Mouse (Mus musculus): ENCODE results near the gene Suz12. TPM values are rescaled to one million over a fixed set of nuclear protein-coding genes. Genes with fewer than 3 reads are reported as not detected.
"Not testable (repeated sequence)": the region's sequence is repeated elsewhere in the genome, so short reads cannot be mapped to it uniquely, and the experiment has no call there.

Suz12 gene
- 10 to 100 TPM; 28.7 to 33.2 TPM for total RNA-seq (2021)
- long read RNA-seq, experiment 1, full-length matches to known transcripts, result 16 of 17 reads
- long read RNA-seq, experiment 1, partial matches to known transcripts, result 0 of 17 reads
- long read RNA-seq, experiment 1, other reads (novel, unspliced or antisense), result 1 of 17 reads
- long read RNA-seq, experiment 2, full-length matches to known transcripts, result 11 of 13 reads
- long read RNA-seq, experiment 2, partial matches to known transcripts, result 1 of 13 reads
- long read RNA-seq, experiment 2, other reads (novel, unspliced or antisense), result 1 of 13 reads

DNA sequence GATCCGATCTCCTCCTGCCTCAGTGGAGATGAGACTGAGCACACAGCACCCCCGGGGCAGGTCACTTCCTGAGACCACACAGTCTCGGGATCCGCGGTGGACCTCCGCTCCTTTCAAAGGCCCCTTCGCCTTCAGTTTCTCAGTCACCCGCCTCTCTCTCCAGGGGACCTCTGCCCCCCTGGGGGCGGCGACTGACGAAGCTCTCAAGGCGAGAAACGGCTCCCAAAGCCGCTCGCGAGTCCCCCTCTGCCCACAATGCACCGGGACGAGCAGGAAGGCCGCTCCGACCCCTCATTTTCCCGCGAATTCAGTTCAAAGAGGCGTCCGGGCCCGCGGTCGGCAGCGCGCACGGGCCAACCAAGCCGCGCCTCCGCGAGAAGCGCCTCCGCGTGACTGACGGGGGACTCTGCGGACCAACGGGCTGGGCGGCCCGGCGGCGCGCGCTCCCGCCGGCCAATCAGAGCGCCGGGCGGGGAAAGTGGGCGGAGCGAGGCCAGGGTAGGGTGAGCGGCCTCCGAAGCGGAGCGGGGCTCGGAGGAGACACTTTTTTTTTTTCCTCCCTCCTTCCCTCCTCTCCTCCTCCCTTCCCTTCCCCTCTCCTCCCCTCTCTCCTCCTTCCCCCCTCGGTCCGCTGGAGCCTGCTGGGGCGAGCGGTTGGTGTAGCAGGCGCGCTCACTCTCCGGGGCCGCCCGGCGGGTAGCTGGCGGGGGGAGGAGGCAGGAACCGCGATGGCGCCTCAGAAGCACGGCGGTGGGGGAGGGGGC lies at the start of gene Suz12:
TSS of gene Suz12 (plus strand) at position 515 of the 764 bp plus-strand sequence.
- peak; percentile 95 for DNase-seq (ENCODE audit: low spot score in 2 of 2)
- intact Hi-C loops (cut with DNase I), result no loop called here

DNA sequence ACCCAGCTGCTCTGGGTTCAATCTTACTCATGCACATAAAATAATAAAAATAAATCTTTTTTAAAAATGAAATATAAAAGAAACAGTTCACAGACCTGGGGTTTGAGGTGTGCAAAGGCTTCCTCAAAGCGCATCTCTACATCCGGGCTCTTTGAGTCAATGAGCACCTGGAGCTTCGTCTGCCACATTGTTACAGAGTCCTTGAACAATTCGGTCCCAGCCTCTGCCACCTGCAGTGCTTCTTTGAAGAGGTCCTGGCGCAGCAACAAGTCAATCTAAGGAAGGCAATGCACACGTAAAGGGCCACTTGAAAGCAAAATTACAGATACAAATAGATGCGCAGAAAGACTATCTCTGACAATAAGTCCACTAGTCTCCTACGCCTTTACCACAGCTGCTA lies 49.8 kb upstream of the Suz12 start:
- intact Hi-C loops (cut with DNase I), result no loop called here
- DNase-seq (ENCODE audit: low spot score in 2 of 2), result no peak

DNA sequence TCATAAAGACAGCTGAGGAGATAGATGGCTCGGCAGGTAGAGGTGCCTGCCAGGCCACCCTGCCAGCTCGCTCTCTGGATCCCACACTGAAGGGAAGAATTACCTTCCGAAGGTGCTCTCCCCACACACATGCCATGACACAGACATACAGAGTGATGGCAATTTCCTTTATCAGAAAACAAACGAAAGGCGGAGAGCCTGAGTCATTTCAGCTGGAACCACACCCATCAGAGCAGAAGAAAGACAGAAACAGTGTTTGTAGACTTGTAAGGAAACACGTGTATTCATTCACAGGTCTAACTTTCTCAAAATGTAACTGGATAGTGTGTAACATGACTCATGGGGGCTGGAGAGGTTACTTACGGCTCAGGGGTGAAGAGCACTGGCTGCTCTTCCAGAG lies 49.3 kb upstream of the Suz12 start:
- intact Hi-C loops (cut with DNase I), result no loop called here
- DNase-seq (ENCODE audit: low spot score in 2 of 2), result no peak

DNA sequence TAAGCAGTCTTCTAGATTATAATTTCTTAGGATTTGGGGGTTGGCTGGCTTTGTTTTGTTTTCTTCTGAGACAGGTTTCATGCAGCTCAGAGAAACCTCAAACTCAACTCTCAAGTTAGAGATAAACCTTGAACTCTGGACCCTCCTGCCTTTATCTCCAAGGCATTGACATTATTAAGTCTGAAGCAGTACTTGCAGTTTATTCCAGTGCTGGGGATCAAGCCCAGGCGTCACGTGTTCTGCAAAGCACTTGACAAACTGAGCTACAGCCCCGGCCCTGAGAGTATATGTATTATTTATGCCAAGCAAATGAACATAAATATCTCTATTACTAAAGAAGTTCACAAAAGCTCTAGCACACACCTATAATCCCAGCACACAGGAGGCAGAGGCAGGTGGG lies 45.6 kb upstream of the Suz12 start:
- intact Hi-C loops (cut with DNase I), result no loop called here
- DNase-seq (ENCODE audit: low spot score in 2 of 2), result no peak

DNA sequence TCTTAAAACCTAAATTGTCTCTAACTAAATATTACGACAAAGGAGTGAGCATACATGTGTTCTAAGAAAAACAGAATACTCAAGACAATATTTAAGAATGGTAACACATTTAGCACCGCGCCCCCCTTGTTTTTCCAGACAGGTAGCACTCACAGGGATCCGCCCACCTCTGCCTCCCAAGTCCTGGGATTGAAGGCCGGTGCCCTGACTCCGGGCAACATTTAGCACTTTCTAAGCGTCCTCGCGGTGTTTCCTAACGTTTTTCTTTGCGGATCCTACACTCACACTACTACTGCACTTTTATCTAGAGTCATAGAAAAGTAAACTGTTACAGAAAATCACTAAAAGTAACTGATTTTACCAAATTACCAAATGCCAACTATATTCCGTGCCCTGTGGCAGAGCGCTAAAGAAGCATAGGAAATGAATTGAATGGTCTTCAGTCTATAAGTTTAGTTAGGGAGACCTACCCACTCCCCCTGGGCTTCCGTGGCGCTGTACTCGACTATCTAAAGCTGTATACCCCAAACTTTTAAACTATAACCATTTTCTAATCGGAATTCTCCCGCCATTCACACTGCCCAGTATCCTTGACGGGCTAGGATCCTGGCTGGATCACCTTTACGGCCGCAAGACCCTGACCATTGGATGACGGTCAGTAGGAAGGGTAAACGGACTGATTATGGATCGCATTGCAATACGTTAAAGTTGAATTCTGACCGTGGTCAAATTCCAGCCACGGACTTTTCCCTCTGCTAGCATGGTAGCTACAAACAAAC lies 31.4 kb upstream of the Suz12 start:
- DNase-seq (ENCODE audit: low spot score in 2 of 2), result no peak
- intact Hi-C loops (cut with DNase I), result no loop called here

DNA sequence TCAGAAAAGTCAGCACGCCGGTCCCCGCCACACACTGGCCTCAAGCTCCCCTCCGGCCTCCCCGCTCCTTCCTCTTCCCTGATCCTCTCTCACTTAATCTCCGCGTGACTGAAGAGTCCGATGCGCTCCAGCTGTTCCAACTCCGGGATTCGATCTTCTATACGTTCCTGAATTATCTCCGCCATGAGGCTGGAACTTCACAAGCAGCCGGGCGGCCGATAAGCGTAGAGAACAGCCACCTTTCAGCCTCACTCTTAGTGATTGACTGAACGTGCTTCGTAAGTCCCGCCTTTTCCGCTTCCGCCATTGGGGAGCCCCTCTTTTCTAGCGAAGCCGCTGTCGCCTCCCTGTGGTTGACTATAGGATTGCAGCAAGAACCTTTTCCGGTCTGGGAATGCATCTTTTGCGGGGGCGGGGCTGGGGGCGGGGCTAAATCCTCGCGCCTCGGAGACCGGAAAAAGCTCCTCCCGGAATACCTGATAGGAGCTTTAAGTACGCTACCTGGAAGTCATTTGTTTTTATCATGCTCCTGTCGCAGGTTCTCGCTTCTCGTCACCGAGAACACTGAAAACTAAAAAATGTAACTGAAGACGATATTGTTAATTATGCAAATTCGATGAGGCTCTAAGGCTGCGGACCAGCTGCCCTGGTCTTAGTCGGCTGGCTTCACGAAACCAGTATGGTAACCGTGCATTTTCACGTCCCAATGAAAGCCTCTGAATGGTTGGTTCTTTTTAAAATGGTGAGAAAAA lies 30.6 kb upstream of the Suz12 start, which contains the start of gene Utp6:
TSS of gene Utp6 (minus strand) at position 266 of the 752 bp plus-strand sequence.
- intact Hi-C loops (cut with DNase I), result no loop called here
- peak; percentile 98 to 99 for DNase-seq (ENCODE audit: low spot score in 2 of 2)

DNA sequence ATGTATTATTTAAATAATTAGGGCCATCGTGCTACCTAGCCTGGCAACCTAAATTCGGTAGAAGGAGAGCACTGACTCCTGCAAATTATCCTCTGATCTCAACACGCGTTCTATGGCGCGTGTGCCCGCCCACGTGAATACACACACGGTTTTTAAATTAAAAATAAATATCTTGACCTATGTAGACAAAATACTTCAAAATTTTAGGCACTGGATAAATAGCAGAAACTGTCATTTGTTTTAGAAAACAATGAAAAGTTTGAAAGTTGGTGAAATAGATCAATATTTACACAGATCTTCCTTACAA lies 30.1 kb upstream of the Suz12 start:
- no peak for DNase-seq (ENCODE audit: low spot score in 2 of 2)
- intact Hi-C loops (cut with DNase I), result no loop called here

DNA sequence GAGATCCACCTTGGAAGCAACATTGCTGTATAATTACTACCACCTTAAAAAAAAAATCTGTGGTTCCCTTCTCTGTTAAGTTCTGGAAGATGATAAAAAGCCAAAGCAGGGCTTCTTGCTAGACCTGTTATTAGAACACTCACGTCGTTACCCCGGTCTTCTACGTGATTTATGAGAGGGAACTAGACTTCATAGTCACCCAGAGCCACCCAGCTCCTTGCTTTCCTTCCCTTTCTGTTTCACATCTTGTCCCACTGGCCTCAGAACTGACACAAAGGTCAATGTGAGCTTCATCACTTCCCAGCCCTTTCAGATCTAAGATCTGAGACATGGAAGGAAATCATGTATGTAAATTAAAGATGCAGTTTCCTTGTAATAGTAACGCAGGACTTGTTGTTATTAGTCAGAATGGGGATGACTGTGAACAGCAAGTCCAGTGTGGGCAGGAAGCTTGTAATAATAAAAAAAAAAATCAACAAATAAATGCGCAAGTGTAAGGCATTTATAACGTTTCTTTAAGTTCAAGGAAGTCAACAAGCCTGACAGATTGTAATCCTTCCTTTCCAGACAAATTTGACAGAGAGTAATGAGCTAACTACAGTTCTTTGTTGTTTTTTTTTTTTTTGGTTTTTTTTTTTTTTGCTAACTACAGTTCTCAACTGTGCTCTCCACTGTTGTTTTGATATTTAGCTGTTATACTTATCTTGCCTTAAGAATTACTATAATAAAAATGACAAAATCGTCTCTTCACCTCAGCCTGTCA lies 29.5 kb upstream of the Suz12 start:
- intact Hi-C loops (cut with DNase I), result no loop called here
- no peak for DNase-seq (ENCODE audit: low spot score in 2 of 2)

DNA sequence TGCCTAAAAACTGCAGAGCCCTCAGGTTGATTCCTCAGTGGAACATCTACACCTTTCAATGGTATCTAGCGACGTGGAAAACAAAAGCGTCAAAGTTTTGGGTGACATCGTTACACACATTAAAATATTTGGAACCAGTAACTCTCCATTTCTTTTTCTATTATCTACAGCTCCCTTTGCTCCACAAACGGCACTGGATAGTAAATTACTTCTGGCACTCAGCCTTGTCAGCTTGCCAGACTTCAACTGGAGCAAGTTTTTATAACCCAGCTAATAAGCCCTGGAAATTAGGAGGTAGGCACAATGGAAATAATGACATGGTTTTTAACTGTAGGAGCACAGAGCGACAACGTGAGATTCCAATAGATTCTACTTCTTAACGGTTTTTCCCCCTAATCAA lies 27.0 kb upstream of the Suz12 start:
- peak in 1 of 2 experiments; percentile 37 for DNase-seq (ENCODE audit: low spot score in 2 of 2)
- intact Hi-C loops (cut with DNase I), result no loop called here

DNA sequence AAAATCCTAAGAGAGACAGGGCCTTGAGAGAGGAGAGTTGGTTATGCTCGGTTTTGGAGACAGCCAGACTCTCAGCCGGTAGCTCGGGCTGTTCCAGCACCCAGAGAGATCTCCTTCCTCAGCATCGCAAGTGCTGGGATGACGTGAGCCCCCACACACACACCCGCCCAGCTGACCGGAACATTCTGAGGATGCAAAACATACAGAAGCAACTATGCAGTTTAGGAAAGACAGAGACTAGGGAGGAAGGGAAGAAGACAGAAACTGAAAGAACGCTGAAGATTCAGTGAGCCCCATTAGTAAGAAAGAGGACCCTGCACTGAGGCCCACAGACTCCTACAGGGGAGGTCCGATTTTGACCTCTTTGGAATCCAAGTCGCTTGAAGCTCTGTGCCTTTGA lies 25.2 kb upstream of the Suz12 start:
- intact Hi-C loops (cut with DNase I), result no loop called here
- DNase-seq (ENCODE audit: low spot score in 2 of 2), result no peak

DNA sequence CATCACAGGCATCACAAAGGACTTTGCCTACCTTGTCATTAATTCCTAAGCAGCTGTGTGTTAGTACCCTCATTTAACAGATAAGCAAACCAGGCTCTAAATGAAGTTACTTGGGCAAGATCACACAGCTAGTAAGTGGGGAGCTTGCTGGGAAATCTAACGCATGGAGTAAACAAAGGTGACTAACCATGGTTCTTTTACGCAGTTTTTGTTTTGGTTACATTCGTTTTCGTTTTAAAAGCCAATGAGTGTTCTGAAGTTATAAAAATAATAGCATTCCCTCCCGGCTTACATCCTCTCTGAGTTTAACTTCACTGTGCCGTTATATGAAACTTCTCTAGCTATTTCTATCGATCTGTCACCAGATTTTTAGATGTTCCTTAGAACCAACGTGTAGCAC lies 19.8 kb upstream of the Suz12 start:
- intact Hi-C loops (cut with DNase I), result no loop called here
- no peak for DNase-seq (ENCODE audit: low spot score in 2 of 2)

DNA sequence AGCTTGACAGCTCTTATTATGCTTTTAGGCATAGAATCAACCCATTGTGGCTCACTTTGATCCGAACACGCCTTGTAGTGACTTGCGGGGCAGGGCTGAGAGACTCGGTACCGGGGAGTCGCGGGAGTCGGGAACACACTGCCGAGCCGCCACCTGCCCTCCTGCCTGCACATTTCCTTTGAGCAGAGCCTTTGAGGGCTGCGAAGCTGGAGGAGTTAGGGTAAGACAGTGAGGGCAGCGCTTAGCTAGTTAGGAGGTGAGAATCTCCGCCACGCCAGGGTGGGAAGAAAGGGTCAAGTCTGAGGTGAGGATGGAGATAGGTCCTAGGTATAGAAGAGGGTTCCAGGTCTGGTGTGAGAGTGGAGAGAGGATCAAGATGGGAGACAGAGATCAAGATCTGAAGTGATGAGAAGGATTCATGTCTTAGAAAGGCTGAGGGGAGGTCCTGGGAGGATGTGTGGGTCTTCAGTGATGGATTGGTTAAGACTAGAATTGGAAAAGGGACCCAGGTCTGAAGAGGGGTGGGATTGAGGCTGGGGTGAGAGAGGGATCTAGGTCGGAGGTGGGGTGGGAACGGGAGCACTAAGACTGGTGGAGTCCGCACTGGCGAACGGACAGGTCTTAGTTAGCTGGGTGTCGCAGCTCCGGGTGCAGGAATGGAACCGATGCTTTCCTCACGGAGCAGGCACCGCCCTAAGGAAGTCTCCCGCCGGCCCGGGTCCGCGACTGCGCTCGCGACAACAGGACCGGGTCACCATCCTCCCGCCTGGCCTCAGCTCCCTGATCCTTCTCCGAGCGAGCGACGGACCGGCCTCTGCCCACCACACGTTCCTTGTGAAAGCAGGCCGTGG lies 19.1 kb upstream of the Suz12 start:
- intact Hi-C loops (cut with DNase I), result no loop called here
- peak in 1 of 2 experiments; percentile 7 for DNase-seq (ENCODE audit: low spot score in 2 of 2)

DNA sequence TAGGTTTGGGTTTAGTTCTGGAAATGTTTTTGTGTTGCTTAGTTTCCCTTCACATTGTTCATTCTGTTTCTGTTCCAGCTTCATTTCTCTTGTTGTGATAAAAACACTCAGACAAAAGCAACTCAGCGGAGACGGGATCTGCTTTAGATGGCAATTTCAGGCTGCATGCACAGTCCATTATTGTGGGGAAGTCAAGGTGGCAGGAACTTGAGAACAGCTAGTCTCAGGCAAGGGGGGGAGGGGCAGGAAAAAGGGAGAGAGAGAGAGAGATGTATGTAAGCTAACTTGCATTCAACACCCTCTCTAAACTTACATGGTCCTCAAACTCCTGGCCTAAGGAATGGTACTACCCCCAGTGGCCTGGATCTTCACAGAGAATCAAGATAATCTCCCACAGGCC lies 17.5 kb upstream of the Suz12 start:
- intact Hi-C loops (cut with DNase I), result no loop called here
- DNase-seq (ENCODE audit: low spot score in 2 of 2), result no peak

DNA sequence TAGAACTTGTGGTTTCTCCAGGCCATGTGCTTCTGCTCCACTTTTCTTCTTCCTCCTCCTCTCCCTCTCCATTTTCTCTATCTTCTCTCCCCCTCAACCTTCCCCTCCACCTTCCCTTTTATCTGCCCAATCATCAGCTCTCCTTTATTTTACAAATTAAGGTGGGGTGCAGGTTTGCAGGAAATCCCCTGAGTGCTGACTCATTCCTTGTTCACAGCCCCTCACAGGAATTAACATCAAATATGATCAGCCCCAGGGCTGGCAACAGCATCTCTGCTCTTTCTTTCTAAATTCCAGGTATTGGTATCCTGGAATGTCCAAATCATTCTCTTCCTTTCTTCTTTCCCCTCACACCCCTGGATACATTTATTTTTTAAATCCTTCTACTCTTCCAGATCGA lies 16.7 kb upstream of the Suz12 start:
- DNase-seq (ENCODE audit: low spot score in 2 of 2), result no peak
- intact Hi-C loops (cut with DNase I), result no loop called here

DNA sequence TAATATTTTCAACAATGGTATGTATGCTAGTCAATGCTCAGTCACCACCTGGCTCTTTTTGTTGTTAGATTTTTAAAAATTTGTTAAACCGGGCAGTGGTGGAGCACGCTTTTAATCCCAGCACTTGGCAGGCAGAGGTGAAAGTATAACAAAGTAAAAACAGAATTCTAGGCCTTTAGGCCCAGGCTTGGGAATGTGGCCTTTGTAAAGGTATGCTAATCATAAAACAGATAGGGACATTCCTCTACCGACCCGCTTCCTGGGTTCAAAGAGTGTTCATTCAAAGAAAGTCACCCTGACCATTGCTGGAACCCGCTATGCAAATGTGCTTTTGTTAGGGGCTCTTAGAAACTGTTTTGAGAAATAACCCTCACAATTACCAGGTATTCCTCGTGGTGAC lies 16.3 kb upstream of the Suz12 start:
- intact Hi-C loops (cut with DNase I); DNase-seq (ENCODE audit: low spot score in 2 of 2): not testable (repeated sequence)

DNA sequence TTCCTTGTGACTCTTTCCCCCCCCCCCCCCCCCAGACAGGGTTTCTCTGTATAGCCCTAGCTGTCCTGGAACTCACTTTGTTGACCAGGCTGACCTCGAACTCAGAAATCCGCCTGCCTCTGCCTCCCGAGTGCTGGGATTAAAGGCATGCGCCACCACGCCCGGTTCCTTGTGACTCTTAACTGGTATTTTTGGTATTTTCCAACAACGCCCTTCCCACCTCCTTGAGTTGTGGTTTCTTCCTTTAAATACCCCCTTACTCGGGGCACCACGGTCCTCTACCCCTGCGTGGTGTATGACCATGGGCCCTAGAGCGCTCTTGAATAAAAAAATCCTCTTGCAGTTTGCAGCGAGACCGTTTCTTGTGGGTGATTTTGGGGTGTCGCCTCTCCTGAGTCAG lies 15.8 kb upstream of the Suz12 start:
- DNase-seq (ENCODE audit: low spot score in 2 of 2); intact Hi-C loops (cut with DNase I): not testable (repeated sequence)

DNA sequence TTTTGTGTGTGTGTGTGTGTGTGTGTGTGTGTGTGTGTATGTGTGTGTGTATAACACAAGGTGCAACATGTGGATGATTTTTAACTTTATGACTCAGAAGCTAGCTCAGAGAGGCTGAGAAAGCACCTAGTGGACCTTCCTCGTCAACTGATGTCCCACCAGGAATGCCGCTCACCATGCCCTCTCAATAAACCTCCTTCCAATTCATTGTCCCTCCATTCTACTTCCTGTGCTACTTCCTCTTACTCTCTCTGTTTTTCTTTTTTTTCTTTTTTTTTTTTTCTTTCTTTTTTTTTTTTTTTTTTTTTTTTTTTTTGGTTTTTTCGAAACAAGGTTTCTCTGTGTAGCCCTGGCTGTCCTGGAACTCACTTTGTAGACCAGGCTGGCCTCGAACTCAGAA lies 15.2 kb upstream of the Suz12 start:
- DNase-seq (ENCODE audit: low spot score in 2 of 2); intact Hi-C loops (cut with DNase I): not testable (repeated sequence)

DNA sequence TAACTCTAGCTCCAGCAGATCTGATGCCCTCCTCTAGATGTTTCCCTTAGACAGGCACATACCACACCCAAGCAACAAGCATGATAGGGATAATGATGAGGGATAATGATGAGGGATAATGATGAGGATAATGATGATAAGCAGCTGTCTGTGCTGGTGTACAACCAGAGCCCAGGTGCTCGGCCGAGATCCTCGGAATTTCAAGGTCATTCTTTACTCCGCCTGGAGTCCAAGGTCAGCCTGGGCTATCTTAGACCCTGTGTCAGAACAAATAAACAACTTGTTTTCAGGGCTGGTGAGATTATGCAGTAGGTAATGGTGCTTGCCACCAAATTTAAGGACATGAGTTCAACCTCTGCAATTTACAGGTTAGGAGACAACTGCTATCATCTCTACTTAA lies 6.0 kb upstream of the Suz12 start:
- intact Hi-C loops (cut with DNase I), result no loop called here
- no peak for DNase-seq (ENCODE audit: low spot score in 2 of 2)

Data from left cerebral cortex, postnatal 14 days (tissue).